Mouse (Mus musculus) ES-Bruce4 (cell line): ENCODE data around the gene Mipol1. TPM values are rescaled to one million over a fixed set of nuclear protein-coding genes. Genes with fewer than 3 reads are reported as not detected.

Experiments used
- H3K27ac ChIP-seq: 2 replicates; pipeline ENCODE4 v1.5.1; 2012; ENCODE audit warnings: low read length, inconsistent platforms; ENCODE audit not compliant: insufficient read depth
- H3K27me3 ChIP-seq: 2 replicates; pipeline ENCODE4 v1.6.1; 2012; ENCODE audit warnings: mild to moderate bottlenecking, low read length, inconsistent platforms; ENCODE audit not compliant: control insufficient read depth, poor library complexity, insufficient read depth, severe bottlenecking
- H3K36me3 ChIP-seq: 2 replicates; pipeline ENCODE4 v1.6.1; 2012; ENCODE audit warnings: inconsistent platforms, mild to moderate bottlenecking, low read length, moderate library complexity; ENCODE audit not compliant: control insufficient read depth, poor library complexity, insufficient read depth, severe bottlenecking
- H3K4me1 ChIP-seq: one replicate; pipeline ENCODE4 v1.8.1; 2011; ENCODE audit warnings: low read length; ENCODE audit not compliant: control insufficient read depth, insufficient read depth
- H3K4me3 ChIP-seq: 2 replicates; pipeline ENCODE4 v1.5.1; 2011; ENCODE audit warnings: low read depth, mild to moderate bottlenecking, low read length
- H3K9ac ChIP-seq: 2 replicates; pipeline ENCODE4 v1.6.1; 2012; ENCODE audit warnings: low read depth, mild to moderate bottlenecking, inconsistent platforms; ENCODE audit not compliant: poor library complexity, severe bottlenecking
- H3K9me3 ChIP-seq: replicated peaks from 2 replicates; pipeline ENCODE4 v1.6.1; 2012; ENCODE audit warnings: mild to moderate bottlenecking, low read length, inconsistent platforms; ENCODE audit not compliant: control insufficient read depth, poor library complexity, insufficient read depth, severe bottlenecking
- CTCF ChIP-seq: IDR thresholded peaks from one replicate; pipeline ENCODE4 v1.8.1; 2011; ENCODE audit warnings: low read depth, low read length
- EP300 ChIP-seq: IDR thresholded peaks from 2 replicates; pipeline ENCODE4 v1.6.1; 2011; ENCODE audit warnings: low read depth, low read length; ENCODE audit not compliant: insufficient read depth
- POLR2A ChIP-seq: IDR thresholded peaks from one replicate; pipeline ENCODE4 v1.8.1; 2011; ENCODE audit warnings: low read length; ENCODE audit not compliant: insufficient read depth
- polyA plus RNA-seq: library from polyadenylated mRNA; stranded (reverse); fragments of >200 nt; gene quantifications from 2 replicates; pipeline ENCODE4 v1.2.4, GENCODE M21; 2011; ENCODE audit warnings: low read depth; ENCODE audit not compliant: missing spikeins, insufficient read depth, insufficient read length

The Mipol1 gene
- polyA plus RNA-seq, 1 experiment = 31.3 TPM

GRCm38 (mm10) chr12:57496347-57497119, 266.3 kb downstream of the Mipol1 start:
- H3K27ac ChIP-seq = no peak overlapping the region
- no peak overlapping the region for H3K9ac ChIP-seq
- H3K27me3 ChIP-seq = no peaks in the 10 kb centered on the region
- H3K4me3 ChIP-seq = no peak overlapping the region
- H3K36me3 ChIP-seq = no peaks in the 10 kb centered on the region
- TF ChIP-seq POLR2A = no peak
- TF ChIP-seq CTCF = no peak
- no peaks in the 10 kb centered on the region for H3K4me1 ChIP-seq
- no peaks in the 10 kb centered on the region for H3K9me3 ChIP-seq

GRCm38 (mm10) chr12:57500246-57500645, 270.0 kb downstream of the Mipol1 start:
- TF ChIP-seq CTCF (no peak), EP300 (no peak), POLR2A (no peak)
- Histone ChIP-seq H3K36me3 (no peaks in the 10 kb centered on the region), H3K9me3 (no peaks in the 10 kb centered on the region), H3K27ac (no peak overlapping the region), H3K4me3 (no peak overlapping the region), H3K27me3 (no peaks in the 10 kb centered on the region), H3K9ac (no peak overlapping the region), H3K4me1 (no peaks in the 10 kb centered on the region)

GRCm38 (mm10) chr12:57505329-57505728, 275.1 kb downstream of the Mipol1 start:
- H3K4me3 ChIP-seq = no peak overlapping the region

GRCm38 (mm10) chr12:57508938-57509337, 278.7 kb downstream of the Mipol1 start:
- Histone ChIP-seq H3K27me3 (no peaks in the 10 kb centered on the region), H3K4me3 (no peak overlapping the region), H3K27ac (no peak overlapping the region), H3K9ac (no peak overlapping the region), H3K9me3 (no peaks in the 10 kb centered on the region), H3K36me3 (no peaks in the 10 kb centered on the region), H3K4me1 (no peaks in the 10 kb centered on the region)
- TF ChIP-seq CTCF (no peak), EP300 (no peak), POLR2A (no peak)

More at GRCm38 (mm10) chr12:57505329-57505728, 275.1 kb downstream of the Mipol1 start:
- no peaks in the 10 kb centered on the region for H3K27me3 ChIP-seq
- H3K36me3 ChIP-seq = no peaks in the 10 kb centered on the region
- TF ChIP-seq POLR2A (no peak), EP300 (no peak), CTCF (no peak)
- H3K9me3 ChIP-seq = no peaks in the 10 kb centered on the region
- no peaks in the 10 kb centered on the region for H3K4me1 ChIP-seq
- no peak overlapping the region for H3K9ac ChIP-seq
- no peak overlapping the region for H3K27ac ChIP-seq

GRCm38 (mm10) chr12:57509726-57510125, 279.5 kb downstream of the Mipol1 start:
- Histone ChIP-seq H3K4me3 (no peak overlapping the region), H3K27ac (no peak overlapping the region), H3K9ac (no peak overlapping the region), H3K27me3 (no peaks in the 10 kb centered on the region), H3K4me1 (no peaks in the 10 kb centered on the region), H3K9me3 (no peaks in the 10 kb centered on the region), H3K36me3 (no peaks in the 10 kb centered on the region)
- TF ChIP-seq EP300 = no peak
- TF ChIP-seq POLR2A = no peak
- TF ChIP-seq CTCF = no peak

GRCm38 (mm10) chr12:57511127-57511526, 280.9 kb downstream of the Mipol1 start:
- TF ChIP-seq EP300 (no peak), POLR2A (no peak), CTCF (no peak)
- Histone ChIP-seq H3K4me3 (no peak overlapping the region), H3K36me3 (no peaks in the 10 kb centered on the region), H3K4me1 (peaks cover 2% of the 10 kb centered on the region), H3K27me3 (no peaks in the 10 kb centered on the region), H3K27ac (no peak overlapping the region), H3K9me3 (no peaks in the 10 kb centered on the region), H3K9ac (no peak overlapping the region)
